Mouse (Mus musculus) forelimb bud, embryonic 11.5 days (tissue): Measurements from ENCODE around the gene Foxa2.

Experiments used
- DNase-seq: peaks from one replicate; pipeline ENCODE4 v3.0.0-alpha.2; 2012; ENCODE audit warnings: low read depth, low spot score

Gene Foxa2

GRCm38 (mm10) chr2:148046799-148047165 lies at the start of gene Foxa2:
Gene Foxa2 (minus strand): TSS chr2:148046969.
- no peak for DNase-seq

DNA sequence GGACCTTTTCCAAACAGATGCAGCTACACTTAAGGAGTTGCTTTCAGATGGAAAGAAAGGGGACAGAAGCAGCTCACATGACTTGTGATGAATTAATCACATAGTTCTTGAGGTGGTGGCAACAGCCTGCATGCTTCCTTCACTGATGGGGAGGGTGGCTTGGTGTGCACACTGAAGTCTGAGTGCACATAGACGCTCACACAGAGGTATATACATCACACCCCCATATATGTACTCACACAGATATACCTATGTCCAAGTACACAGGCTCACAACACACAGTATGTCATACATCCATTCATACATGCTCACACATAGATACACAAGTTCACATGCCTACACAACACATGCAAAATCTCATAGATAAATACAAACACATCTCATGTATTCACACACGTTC lies 45.3 kb upstream of the Foxa2 start:
- no peak for DNase-seq

DNA sequence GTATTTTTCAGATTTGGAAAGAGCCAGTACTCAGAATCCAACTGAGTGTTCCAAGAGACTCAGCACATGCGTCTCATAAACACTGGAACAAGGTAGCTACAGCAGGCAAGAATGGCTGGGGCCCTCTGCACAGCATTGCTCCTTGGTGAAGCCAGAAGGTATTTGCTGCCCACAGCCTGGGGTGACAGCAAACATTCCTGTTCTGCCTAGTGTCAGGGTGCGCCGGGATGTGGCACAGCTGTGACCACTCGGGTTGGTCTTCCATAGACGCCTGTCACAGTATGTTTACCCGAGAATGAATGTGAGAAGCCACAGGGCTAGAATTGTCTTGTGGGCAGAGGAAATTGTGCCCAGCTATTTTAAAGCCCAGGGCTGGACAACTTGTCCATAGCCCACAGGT lies 44.9 kb upstream of the Foxa2 start:
- no peak for DNase-seq

GRCm38 (mm10) chr2:148090071-148090470 lies 43.3 kb upstream of the Foxa2 start:
- DNase-seq: no peak

- no peak for DNase-seq
These were observed 38.8 kb upstream of the Foxa2 start for GRCm38 (mm10) chr2:148085529-148085928.

GRCm38 (mm10) chr2:148085126-148085525 lies 38.4 kb upstream of the Foxa2 start:
- DNase-seq: no peak

DNA sequence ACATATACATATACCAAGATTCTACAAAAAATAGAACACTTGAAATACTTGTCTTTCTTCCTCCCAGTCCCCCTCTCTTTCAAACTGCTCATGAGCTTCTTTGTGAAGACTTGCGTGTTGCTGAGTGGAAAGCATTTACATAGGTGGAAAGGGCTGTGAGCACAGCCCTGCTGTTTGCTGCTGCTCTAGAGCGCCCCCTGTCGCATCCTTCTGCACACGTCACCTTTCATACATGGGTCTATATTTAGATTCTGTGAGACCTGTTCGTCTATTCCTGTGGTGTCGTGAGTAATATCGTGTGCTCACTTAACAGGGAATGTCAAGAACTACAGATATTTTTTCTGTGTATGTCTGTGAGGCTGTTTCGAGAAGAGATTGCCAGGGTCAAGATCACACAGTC lies 35.5 kb upstream of the Foxa2 start:
- DNase-seq: peak; percentile 60

DNA sequence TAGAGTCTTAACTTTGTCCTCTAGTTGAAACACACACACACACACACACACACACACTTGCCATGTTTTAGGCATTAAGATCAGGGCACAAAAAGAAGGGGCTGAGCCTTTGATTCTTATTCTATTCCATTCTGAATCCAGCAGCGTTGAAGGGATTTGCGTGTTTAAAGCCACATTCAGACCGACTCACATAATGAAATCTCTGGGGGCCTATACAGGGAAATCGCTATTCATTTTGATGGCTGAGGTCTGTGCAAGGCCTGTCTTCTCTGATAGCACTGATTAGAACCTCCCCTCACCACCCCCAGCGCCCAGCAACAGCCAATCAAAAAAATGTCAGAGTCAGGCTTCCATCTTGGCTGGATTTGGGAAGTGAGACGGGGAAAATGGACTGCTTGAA lies 13.9 kb upstream of the Foxa2 start:
- DNase-seq: no peak

DNA sequence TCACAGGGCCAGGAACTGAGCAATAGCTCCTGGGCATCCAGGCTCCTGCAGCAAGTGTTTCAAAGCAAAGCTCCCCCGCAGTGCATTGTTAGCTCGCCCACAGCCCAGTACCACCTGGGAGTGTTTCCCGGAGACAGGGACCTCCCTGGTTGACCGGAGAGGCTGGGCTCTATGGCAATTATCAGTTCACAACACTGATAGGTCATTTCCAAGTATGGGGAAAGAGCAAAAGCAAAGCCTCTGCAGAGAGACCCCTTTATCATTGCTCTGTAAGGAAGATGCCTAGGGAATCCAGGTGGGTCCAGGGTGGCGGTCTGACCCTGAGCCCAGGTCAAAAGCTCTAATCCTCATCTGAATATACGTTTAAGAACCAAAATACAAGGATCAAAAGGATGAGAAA lies 6.6 kb upstream of the Foxa2 start:
- DNase-seq: no peak

DNA sequence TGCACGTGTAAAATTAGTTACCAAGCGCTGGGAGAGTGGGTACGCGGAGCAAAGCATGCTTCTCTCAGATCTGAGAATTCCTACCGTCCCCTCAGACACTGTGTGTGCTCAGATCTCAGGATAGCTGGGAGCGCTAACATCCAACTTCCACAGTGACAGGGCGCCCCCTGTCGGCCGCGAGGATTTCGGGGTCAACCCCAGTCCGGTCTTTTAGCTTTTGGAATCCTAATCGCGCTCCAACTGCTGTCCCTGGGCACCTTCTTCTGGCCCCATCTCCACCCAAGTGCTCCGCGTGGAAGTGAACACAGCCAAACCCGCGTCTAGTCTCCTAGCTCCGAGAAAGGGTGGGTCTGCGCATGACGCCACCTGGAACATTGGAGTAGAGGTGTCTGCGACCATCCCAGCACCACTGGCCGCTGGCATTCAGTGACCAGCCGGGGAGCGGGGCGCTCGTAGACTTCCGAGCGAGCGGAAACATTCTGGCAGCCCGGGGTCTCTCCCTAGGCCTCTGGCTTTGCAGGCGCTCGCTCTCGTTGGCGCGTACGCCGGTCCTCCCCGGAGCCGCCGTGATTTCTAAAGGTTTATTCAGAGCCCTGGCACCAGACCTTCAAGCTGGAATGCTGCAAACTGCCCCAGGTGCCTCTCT lies 1.8 kb upstream of the Foxa2 start:
- DNase-seq: peak; percentile 73

GRCm38 (mm10) chr2:148047611-148048010 lies 842 bp upstream of the Foxa2 start:
- no peak for DNase-seq

- no peak for DNase-seq
These were observed 601 bp downstream of the Foxa2 start for GRCm38 (mm10) chr2:148045937-148046798.

- DNase-seq: no peak
These were observed 1.2 kb downstream of the Foxa2 start for GRCm38 (mm10) chr2:148045543-148045936.

GRCm38 (mm10) chr2:148044877-148045539 lies 1.8 kb downstream of the Foxa2 start:
- DNase-seq: no peak

GRCm38 (mm10) chr2:148043976-148044876 lies 2.5 kb downstream of the Foxa2 start:
- no peak for DNase-seq

- DNase-seq: no peak
These were observed 3.3 kb downstream of the Foxa2 start for GRCm38 (mm10) chr2:148043271-148043975.

DNA sequence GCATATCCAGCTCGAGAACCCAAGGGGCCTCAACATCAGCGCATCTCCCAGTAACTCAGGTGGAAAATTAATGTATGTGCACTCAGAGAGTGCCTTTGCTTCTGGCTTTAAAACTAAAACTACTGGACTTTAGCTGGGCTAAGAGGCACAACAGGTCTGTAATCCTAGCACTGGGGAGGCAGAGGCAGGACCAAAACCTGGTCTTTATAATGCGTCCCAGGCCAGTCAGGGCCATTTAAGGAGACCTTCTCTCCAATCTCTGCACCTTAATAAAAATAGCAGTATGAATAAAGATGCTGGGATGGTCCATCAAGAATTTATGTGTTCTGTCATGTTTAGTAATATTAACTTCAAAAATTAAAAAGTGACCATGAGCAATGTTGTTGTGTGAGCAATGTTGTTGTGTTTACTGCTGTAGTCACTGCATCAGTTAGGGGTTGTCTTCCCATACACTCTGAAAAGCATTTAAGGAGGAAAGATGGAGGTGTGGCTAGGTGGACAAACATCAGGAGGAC lies 4.6 kb downstream of the Foxa2 start:
- DNase-seq: no peak

DNA sequence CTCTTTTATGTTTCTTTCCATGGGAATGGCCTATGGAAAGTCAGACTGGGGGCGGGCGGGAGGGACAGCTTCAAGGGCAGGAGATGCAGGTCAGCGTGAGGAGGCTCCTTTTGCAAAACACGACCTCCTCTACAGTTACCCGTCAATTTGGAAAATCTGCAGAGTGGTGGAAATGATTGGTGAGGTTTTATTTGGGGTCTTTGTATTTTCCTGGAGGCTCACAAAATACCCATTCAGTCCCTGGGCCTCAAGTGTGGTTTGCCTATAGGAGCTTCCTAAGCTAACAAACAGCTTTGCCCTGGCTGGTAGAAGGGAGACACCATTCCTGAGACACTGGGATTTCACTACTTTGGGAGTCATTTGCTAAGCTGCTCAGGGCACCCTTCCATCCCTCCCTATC lies 5.4 kb downstream of the Foxa2 start:
- no peak for DNase-seq

DNA sequence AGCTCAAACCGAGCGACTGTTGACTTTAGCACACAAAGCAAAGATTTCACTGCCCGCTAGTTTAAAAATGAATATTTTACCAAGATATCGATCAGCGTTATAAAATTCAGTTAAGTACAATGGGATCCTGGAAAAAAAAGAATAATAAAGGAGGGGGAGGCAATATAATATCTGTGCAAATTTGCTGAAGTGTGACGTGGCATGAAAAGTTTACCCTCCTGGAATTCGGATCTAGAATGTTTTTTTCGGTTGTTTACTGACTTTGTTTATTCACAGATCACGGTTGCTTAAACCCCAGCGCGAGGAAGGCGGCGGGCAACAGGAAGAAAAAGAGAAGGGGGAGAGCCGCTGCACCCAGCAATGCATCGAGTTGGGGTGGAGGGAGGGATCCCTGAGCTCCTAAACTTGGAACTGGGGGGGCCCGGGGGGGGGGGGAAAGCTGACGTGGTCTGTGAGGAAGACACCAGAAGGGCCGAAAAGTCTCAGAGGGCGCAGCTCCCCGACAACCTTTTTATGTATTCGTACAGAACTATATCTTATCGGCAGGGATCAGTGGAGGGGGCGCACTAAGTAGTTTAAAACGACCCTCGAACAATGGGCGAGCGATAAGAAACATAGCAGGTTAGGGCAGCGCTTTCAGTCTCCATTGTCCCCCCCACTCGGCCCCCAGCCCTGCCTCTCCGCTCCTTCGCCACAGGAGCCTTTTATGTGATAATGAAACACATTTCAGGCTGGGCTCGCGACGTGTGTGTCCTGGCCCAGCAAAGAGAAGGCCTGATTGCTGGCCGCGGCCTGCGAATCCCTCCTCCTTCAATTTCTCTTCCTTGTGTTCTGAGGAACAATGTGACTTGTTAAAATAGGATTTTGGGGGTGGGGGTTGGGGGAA lies 6.3 kb downstream of the Foxa2 start:
- no peak for DNase-seq
